Mouse (Mus musculus) testis, adult 2 months (tissue): ENCODE measurements around the gene Emp1. TPM values are rescaled to one million over a fixed set of nuclear protein-coding genes. Genes with fewer than 3 reads are reported as not detected.

Experiments used
- H3K27ac ChIP-seq: fragments of 200-500 bp; 2 replicates; pipeline ENCODE4 v1.5.1; 2012; ENCODE audit warnings: low read depth, low read length; ENCODE audit not compliant: control insufficient read depth, insufficient read depth
- H3K27me3 ChIP-seq: fragments of 200-500 bp; 2 replicates; pipeline ENCODE4 v1.6.1; 2012; ENCODE audit warnings: mild to moderate bottlenecking, low read length, moderate library complexity; ENCODE audit not compliant: control insufficient read depth, insufficient read depth
- H3K36me3 ChIP-seq: fragments of 200-500 bp; 2 replicates; pipeline ENCODE4 v1.6.1; 2012; ENCODE audit warnings: mild to moderate bottlenecking, low read length; ENCODE audit not compliant: control insufficient read depth, insufficient read depth
- H3K4me1 ChIP-seq: fragments of 200-500 bp; 2 replicates; pipeline ENCODE4 v1.6.1; 2012; ENCODE audit warnings: low read length; ENCODE audit not compliant: control insufficient read depth, insufficient read depth
- H3K4me3 ChIP-seq: fragments of 200-500 bp; 2 replicates; pipeline ENCODE4 v1.5.1; 2012; ENCODE audit warnings: low read depth, mild to moderate bottlenecking, low read length, moderate library complexity, mixed read lengths; ENCODE audit not compliant: control insufficient read depth
- CTCF ChIP-seq: fragments of 200-500 bp; IDR thresholded peaks from 2 replicates; pipeline ENCODE4 v1.5.1; 2012; ENCODE audit warnings: low read depth, mild to moderate bottlenecking, inconsistent platforms, low read length, moderate library complexity; ENCODE audit not compliant: control insufficient read depth, insufficient read depth, insufficient replicate concordance
- POLR2A ChIP-seq: fragments of 200-500 bp; IDR thresholded peaks from 2 replicates; pipeline ENCODE4 v1.6.1; 2012; ENCODE audit warnings: low read depth, mild to moderate bottlenecking, inconsistent platforms, low read length, moderate library complexity; ENCODE audit not compliant: control insufficient read depth
- polyA plus RNA-seq: library from polyadenylated mRNA; depleted of rRNA; stranded (reverse); fragments of >200 nt; gene quantifications from 2 replicates; pipeline ENCODE4 v1.2.3, GENCODE M21; 2012; rRNA removed

The Emp1 gene
- 3.2 and 3.7 TPM in 2 replicates for polyA plus RNA-seq

- H3K27ac ChIP-seq: no peak within 1 kb of the TSS; the same call in 1 of the 2 replicates
- no peaks in the 10 kb centered on the region for H3K27me3 ChIP-seq
- no peak for TF ChIP-seq POLR2A
- TF ChIP-seq CTCF: no peak
- H3K4me3 ChIP-seq: peak within 1 kb of the TSS; percentile 19; the same call in 1 of the 2 replicates
- peaks cover 8% of the 10 kb centered on the region for H3K4me1 ChIP-seq
- H3K36me3 ChIP-seq: no peaks in the 10 kb centered on the region
Measured at GRCm38 (mm10) chr6:135362459-135363159, at the start of gene Emp1. Gene Emp1, plus strand, starts transcription at chr6:135362545.

DNA sequence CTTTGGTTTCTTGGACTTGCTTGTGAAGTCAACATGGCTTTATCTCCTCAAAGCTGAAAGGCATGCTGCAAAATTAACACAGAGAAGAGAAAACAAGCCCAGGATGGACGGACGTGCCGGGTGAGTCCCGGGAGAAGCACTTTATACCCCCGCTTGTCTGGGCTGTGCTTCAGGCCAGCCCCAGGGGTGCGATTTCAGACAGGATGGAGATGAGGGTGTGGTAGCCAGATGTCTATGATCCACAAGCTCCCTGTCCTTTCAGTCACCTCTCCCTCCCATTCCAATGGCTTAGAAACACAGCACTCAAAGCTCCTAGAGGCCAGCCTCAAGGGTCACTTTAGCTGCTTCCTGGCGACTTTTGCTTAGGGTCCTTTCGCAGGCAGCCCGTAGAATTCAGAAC lies 48.4 kb upstream of the Emp1 start:
- TF ChIP-seq POLR2A (no peak), CTCF (no peak)
- peaks cover 7% of the 10 kb centered on the region for H3K4me1 ChIP-seq
- H3K36me3 ChIP-seq: no peaks in the 10 kb centered on the region
- no peak overlapping the region for H3K4me3 ChIP-seq
- no peak overlapping the region for H3K27ac ChIP-seq
- no peaks in the 10 kb centered on the region for H3K27me3 ChIP-seq

DNA sequence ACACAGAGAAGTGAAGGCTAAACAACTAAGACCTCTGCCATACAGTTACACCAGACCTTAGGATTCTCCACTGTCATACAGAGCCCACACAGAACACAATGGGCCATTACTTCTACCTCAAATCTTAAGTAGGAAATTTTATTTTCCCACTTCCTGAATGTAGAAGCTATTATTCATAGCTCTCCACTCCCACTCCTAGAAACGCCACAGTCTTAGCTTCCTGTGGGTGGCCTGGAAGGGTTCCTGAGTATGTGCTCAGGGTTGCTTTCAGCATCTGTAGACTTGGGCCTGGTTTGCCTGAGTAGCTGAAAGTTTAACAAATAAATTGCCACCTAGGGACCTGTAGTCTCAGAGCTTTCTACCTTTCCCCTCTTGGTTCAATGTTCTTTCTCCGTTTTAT lies 46.2 kb upstream of the Emp1 start:
- no peak overlapping the region for H3K27ac ChIP-seq
- H3K27me3 ChIP-seq: no peaks in the 10 kb centered on the region
- H3K36me3 ChIP-seq: no peaks in the 10 kb centered on the region
- H3K4me1 ChIP-seq: no peaks in the 10 kb centered on the region
- H3K4me3 ChIP-seq: no peak overlapping the region
- TF ChIP-seq CTCF (no peak), POLR2A (no peak)

DNA sequence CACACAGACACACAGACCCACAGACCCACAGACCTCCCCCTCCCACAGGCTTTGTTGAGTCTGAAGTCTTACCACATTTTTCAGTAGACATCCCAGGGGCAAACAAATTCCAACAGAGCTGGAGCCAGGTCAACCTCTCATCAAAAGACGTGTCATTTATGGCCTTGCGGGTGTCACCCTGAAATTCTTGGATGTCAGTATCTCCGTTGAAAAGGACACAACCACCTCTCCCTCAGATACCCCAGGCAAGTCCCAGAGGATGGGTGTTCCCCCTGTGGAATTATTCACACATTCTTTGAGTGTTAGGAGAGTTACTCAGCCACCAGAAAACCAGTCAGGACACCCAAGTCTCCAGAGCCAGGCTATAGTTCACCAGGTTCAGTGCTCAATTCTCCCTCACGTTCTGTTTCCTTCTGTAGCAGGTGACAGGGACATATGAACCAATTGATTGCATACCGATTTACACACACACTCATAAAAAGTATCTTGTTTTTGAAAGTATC lies 42.9 kb upstream of the Emp1 start:
- H3K4me1 ChIP-seq: peaks cover 4% of the 10 kb centered on the region
- no peaks in the 10 kb centered on the region for H3K36me3 ChIP-seq
- H3K27me3 ChIP-seq: no peaks in the 10 kb centered on the region
- no peak for TF ChIP-seq CTCF
- TF ChIP-seq POLR2A: no peak
- H3K4me3 ChIP-seq: no peak overlapping the region
- no peak overlapping the region for H3K27ac ChIP-seq

DNA sequence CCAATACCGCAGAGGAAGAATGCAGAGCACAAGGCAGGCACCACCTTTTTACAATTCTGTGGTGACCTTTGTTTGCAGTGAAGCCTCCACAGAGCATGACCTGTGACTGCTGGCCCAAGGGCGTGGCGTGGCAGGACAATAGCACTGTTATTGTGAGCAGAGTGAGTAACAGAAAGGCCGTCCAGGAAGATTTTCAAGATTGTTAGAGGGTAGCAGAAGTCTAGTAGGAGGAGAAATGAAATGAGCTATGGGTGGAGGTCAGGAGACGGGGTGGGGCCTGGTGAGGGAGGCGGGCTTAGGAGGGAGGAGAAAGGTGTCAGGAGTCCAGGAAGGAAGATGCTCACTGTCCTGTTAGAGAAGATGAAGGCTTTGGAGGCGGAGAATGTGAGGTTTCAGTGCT lies 39.6 kb upstream of the Emp1 start:
- Histone ChIP-seq H3K36me3 (no peaks in the 10 kb centered on the region), H3K4me3 (no peak overlapping the region), H3K4me1 (peaks cover 4% of the 10 kb centered on the region), H3K27me3 (no peaks in the 10 kb centered on the region), H3K27ac (no peak overlapping the region)
- no peak for TF ChIP-seq POLR2A
- TF ChIP-seq CTCF: no peak

DNA sequence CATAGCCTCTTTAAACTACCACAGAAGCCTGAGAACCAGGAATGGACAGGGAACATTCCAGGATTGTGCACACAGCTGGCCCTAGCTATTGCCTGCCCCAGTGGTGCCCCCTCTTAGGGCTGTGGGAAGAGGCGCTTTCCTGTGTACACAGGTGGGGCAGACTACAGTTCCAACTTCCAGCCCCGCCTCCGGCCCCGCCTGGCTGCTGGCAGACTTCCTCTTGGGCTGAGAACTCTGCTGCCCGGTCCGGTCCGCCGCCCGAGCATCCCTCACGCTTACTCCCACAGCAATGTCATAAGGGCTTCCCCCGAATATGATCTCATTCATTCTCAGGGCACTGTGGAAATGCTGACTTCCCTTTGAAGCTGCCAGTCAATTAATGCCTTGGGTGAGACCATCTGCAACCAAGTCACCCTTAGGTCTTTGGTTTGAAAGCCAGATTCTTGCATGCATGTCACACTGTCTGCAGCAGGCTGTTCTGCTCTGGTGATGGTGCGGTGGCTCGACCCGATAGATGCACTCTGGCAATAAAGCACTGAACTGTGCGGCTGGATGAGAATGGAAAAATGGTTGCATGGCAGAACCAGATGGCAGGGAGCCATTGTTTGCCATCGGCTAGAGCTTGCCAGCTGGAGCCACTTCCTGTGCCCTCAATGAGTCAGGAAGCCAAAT lies 38.9 kb upstream of the Emp1 start:
- TF ChIP-seq CTCF (no peak), POLR2A (no peak)
- no peak overlapping the region for H3K27ac ChIP-seq
- no peaks in the 10 kb centered on the region for H3K36me3 ChIP-seq
- peaks cover 4% of the 10 kb centered on the region for H3K4me1 ChIP-seq
- H3K27me3 ChIP-seq: no peaks in the 10 kb centered on the region
- no peak overlapping the region for H3K4me3 ChIP-seq

GRCm38 (mm10) chr6:135324111-135324510 lies 38.2 kb upstream of the Emp1 start:
- Histone ChIP-seq H3K4me3 (no peak overlapping the region), H3K36me3 (no peaks in the 10 kb centered on the region), H3K4me1 (peaks cover 4% of the 10 kb centered on the region), H3K27me3 (no peaks in the 10 kb centered on the region), H3K27ac (no peak overlapping the region)
- no peak for TF ChIP-seq CTCF
- no peak for TF ChIP-seq POLR2A
